Mouse (Mus musculus): ENCODE measurements around the gene Ugdh.

- TF ChIP-seq CTCF (IDR thresholded peaks at IDR 0.05; ENCODE audit: insufficient read depth, low read depth, low read length) (no peak), POLR2A (IDR thresholded peaks at IDR 0.05; ENCODE audit: insufficient read depth, low read depth, low read length) (no peak)
These were observed 19.0 kb upstream of the Ugdh start for GRCm38 (mm10) chr5:65454771-65455170.
